Mouse (Mus musculus) layer of hippocampus, adult 2 months (tissue): ENCODE results near the gene Rraga. TPM values are rescaled to one million over a fixed set of nuclear protein-coding genes. Genes with fewer than 3 reads are reported as not detected.
"Not testable (repeated sequence)": the region's sequence is repeated elsewhere in the genome, so short reads cannot be mapped to it uniquely, and the experiment has no call there.

ENCODE experiments used
- DNase-seq, 2 experiments: peaks; one replicate each; pipeline ENCODE4 v3.0.0; 2022; ENCODE audit warnings: low spot score in 2 of 2
- H3K27ac ChIP-seq: fragments of 200-600 bp; 2 replicates; pipeline ENCODE4 v1.8.1; 2022
- H3K4me3 ChIP-seq: fragments of 200-600 bp; 2 replicates; pipeline ENCODE4 v1.8.1; 2022; ENCODE audit warnings: mild to moderate bottlenecking
- CTCF ChIP-seq: fragments of 200-600 bp; conservative IDR thresholded peaks from 2 replicates; pipeline ENCODE4 v1.8.1; 2022; ENCODE audit warnings: antibody characterized with exemption, mild to moderate bottlenecking, moderate library complexity
- total RNA-seq, 2 experiments: library from RNA; stranded (reverse); gene quantifications; 2 replicates each; pipeline ENCODE4 v1.2.3; 2021

The Rraga gene
- total RNA-seq, 2 experiments from 2014 or later, result 129 to 143 TPM

DNA sequence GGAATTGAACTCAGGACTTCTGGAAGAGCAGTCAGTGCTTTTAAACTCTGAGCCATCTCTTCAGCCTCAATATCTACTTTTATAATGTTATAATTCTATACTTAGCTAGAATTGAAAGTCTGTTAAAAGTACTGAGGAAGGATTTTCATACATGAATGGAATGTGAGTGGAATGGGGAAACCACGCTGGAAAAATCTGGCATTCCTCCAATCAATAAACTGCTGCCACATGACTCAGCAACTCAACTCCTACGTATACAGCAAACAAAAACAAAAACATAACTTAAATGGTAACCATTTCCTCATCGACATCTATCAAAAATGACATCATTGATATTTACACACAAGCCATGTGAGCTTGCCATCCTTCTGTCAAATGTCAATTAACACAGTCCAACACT lies 46.6 kb downstream of the Rraga start:
- no peak for DNase-seq
- Histone ChIP-seq H3K4me3 (no peak overlapping the region), H3K27ac (no peak overlapping the region)
- TF ChIP-seq CTCF, result no peak

DNA sequence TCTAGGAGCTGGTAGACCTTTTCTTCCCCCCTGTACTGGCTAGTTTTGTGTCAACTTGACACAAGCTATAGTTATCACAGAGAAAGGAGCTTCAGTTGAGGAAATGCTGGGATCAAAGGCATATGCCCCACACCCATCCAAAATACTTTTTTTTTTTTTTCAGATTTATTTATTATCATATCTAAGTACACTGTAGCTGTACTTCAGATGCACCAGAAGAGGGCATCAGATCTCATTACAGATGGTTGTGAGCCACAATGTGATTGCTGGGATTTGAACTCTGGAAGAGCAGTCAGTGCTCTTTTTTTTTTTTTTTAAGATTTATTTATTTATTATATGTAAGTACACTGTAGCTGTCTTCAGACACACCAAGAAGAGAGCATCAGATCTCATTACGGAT lies 47.1 kb downstream of the Rraga start:
- peak; percentile 51 for TF ChIP-seq CTCF
- H3K27ac ChIP-seq, DNase-seq, H3K4me3 ChIP-seq: not testable (repeated sequence)

DNA sequence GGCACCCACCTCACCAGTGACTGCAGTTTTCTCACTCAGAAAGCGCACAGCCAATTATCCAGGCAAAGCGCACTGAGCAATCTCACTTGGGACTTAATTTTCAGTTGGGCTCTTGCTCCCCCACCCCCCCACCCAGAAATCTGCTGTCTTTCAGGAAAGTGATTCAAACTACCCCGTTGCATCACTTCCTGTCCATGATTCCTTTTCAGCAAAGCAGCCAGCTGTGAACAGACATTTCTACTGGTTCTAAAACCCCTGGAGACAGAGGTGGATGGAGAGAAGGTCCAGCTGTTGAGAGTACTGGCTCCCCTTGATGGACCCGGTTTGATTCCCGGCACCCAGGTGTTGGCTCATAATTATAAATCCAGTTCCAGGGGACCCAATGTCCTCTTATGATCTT lies 50.0 kb downstream of the Rraga start:
- no peak for TF ChIP-seq CTCF
- Histone ChIP-seq H3K4me3 (no peak overlapping the region), H3K27ac (no peak overlapping the region)
- no peak for DNase-seq

DNA sequence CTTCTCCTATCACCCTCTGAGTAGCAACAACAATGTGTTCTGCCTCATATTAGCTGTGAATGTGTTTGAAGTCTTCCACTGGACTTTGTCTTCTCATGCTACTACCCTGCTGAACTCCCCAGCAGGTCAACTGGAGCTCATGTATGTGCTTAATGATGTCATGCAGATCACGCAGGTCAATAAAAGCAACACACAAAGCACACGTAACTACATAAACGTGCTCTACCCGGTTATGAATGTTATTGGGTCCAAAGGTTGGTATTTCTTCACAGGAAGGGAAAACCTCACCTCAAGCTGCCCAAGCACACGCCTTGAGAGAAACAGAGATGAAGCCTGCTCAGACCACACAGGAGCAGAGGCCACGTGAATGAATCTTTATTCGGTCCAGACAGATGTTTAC lies 51.0 kb downstream of the Rraga start:
- not testable (repeated sequence) for H3K27ac ChIP-seq, DNase-seq, H3K4me3 ChIP-seq

Other genes with a start within 250 kb of the Rraga start
- gene Saxo1, start 17.3 kb upstream of the Rraga start, total RNA-seq, result not detected
- 1 to 10 TPM; 8.2 to 9.3 TPM for gene Haus6, start 36.4 kb downstream of the Rraga start, total RNA-seq
- gene Plin2, start 94.4 kb downstream of the Rraga start, total RNA-seq, result 10 to 100 TPM; 10.8 to 13.6 TPM
- 10 to 100 TPM in 1 of 2 experiments, 1 to 10 TPM in 1; 9.5 to 10.6 TPM for gene Dennd4c, start 172.9 kb downstream of the Rraga start, total RNA-seq